Mouse (Mus musculus) cerebellum, postnatal 25 days (tissue): ENCODE results near the gene Jun.

Experiments used
- DNase-seq, 2 experiments: peaks; one replicate each; pipeline ENCODE4 v3.0.0; 2021; ENCODE audit warnings: mixed read lengths in 2 of 2

Jun gene

DNA sequence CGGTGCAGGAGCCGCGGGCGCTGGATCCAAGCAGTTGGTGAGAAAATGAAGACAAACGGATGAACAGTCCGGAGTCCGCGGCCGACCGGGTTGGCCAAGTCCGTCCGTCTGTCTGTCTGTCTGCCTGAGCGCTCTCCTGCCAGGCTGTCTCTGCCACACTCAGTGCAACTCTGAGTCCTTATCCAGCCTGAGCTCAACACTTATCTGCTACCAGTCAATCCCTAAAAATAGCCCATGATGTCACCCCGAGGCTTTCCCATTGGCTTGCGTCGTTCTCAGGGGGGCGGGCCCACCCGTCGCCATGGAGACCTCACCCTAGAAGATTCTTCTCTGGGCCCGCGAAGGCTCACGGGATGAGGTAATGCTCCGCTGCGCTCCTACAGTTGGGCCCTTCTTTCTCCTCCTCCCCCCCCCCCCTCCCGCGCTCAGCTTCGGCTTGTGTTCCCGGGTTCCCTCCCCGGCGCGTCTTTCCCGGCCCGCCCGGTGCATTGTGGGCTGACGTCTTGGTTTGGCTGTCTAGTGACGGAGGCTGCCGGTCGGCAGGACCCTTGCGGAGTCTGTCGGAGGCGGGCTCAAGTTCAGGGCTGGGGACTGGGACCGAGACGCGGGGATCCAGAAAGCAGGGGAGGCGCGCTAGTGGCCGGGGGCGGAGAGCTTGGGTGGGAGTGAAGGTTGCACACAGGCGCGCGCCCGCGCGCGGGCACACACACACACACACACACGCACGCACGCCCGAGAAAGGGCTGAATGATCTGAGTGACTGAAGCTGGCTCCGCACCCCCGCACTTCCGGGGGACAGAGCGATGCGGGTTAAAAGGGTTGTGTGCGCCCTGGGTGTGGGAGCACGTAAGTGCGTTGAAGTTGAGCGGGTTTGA lies at the start of gene Jun:
TSS of gene Jun (minus strand) at position 198 of the 875 bp plus-strand sequence.
- DNase-seq: peak; percentile 99

DNA sequence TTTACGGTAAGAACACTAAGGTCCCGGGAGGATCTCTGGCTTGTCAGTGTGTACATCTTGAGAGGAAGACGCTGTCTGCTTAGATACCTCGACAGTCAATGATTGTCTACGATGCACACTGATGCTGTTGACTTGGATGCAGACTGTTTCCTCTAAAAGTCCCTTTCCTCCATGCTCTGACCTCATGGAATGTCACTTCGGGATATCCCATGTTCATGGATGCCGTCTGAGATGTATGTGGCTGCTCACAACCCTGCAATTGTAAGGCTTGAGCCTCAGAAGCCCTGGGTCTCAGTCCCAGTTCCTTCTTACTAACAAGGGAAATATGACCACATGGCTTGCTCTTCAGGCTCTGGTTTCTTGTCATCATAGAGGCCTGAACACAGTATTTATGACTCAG lies 49.7 kb upstream of the Jun start:
- no peak for DNase-seq

DNA sequence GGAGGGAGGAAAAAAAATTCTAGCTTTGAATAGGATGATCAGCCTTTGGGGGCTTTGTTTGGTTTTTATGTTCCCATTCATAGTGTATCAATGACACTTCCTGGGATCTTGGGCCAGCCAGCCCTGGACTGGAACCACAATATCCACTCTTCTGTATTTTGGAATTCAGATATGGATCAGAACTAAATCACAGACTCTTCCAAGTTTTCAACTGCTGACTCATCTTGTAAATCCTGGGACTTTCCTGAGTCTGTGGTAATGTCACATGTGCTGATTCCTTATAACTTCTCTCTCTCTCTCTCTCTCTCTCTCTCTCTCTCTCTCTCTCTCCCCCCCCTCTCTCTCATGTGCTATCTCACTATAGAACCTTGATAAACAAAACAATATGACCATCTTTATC lies 48.7 kb upstream of the Jun start:
- no peak for DNase-seq

DNA sequence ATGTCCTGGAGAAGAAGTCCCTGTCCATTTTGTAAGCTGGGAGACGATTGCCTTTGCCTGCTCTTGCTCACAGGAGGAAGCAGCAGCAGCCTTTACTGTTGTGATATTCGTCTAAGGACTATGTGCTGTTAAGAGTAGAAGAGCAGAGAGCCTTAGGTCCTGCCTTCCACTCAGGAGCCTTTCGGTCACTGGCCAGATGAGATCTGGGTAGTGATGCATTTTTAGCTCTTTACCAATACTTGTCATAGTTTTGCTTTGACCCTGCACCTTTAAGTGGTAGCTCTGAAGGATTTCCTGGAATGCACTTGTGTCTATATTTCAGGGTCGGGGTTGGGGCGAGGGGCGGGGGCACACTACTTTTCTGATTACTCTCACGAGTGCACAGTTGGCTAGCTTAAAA lies 47.4 kb upstream of the Jun start:
- no peak for DNase-seq

DNA sequence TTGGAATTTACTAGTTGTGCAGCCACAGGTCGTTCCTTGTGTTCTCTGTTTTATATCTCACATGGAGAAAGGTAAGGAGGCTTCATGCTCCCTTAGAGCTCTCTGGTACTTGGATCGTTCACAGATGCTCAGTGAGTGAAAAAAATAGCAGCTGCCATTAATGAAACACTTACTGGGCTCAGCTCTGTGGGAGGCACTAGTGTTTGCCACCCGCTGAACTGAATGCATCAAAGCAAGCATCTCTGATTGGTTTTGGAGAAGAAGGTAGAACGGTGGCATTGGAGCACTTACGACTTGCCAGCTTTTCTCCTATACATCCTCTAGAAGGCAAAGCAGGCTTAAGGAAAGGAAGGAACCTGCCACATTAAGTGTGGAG lies 46.7 kb upstream of the Jun start:
- no peak for DNase-seq

DNA sequence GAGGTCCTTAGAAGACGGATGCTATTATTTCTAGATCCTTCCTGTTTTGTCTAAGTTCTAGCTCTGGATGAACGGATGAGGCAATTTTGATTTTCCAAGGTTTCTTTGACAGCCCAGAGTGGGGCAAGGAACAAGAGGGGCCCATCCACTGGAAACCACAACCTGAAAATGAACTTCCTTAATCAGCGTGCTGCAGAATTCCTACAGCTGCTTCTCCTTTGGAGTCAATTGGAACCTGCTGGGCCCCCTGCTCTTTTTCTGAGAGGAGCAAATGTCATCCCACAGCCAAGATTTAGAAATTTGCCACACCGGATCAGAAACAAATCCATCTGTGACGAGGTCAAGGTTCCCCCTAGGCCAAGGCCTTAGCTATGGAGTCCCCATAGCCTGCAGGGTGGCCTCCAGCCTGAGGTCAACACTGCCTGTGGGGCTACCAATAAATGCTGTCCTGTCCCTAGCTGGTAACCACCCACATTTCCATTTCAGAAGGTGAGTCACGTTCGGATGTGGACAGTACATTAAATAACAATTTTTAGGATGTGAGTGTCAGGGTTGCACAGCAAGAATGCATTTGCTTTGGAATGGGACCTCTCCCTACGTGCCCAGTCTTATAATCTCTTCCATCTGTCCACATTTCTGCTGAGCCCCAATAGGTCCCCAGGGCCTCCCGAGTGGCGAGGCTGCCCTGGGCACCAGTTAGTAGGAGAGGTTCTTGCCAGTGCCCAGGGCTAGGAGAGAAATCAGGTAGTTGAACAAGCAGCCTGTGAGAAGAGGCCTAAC lies 46.1 kb upstream of the Jun start:
- DNase-seq: no peak

DNA sequence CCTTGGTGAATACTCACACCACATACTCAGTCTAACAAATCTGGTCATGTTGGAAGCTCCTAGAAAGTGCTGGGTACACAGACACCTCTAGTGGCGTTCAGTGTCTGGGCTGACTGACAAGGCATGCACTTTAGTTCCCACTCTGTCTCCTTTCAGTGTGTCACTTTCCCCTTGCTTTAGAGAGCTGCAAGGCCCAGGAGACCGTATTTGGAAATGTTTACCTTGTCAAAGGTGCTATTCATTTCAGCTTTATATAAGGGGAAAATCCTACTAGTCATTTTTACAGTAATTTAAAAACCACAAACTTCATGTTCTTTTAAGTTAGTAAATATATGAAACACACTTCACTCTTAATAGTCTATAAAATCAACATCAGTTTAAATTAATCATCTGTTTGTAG lies 44.7 kb upstream of the Jun start:
- no peak for DNase-seq

DNA sequence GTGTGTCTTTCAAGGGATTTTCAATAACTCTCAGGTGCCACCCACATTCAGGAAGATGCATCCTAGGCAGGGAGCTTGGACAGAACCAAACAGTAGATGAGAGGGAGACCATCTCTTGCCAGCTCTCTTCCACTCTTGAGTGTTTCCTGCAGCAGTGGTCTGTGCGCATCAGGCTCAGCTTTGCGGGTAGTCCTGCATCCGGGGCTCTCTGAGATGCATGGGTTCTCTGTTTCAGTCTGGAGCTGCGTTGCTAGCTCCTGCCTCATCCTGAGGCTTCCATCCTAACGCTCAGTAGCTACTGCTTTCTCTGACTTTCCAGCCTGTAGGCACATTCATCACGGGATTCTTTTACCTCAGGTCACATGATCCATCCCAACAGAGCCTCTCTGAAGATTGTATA lies 43.9 kb upstream of the Jun start:
- DNase-seq: no peak

DNA sequence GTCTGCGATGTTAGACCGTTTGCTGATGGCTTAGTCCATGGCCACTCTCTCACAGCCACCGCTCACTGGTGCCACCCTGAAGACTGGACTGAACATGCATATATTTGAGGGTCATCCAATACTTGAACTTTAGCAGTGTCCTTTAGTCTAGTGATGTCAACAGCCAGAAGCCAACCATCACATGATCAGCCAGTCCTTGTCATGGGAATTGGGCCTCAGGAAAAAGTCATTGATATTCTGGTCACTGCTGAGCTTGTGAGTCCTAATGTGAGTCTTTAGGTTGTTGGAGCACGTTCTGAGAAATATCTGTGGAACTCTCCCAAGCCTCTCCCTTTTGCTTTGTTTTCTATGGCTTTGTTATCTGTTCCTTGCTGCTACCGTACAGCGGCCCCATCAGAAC lies 43.3 kb upstream of the Jun start:
- DNase-seq: no peak

DNA sequence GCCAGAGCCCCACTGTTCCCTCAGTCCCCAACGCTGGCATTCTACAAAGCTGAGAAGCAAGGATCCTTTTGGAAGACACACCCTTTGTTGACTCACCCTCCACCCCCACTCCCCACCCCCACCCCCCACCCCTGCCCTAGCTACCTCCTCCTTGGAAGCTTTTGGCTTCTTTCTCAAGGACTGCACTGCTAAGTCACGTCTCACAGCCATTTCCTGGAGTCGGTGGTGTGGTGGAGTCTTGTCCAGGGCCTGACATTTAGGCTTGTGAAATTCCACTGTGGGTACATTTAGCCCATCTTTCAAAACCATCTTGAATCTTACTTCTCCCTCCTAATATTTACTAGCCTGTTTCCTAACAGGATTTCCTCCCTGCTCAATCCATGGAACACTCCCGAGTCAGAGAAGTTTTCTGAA lies 42.7 kb upstream of the Jun start:
- DNase-seq: no peak

DNA sequence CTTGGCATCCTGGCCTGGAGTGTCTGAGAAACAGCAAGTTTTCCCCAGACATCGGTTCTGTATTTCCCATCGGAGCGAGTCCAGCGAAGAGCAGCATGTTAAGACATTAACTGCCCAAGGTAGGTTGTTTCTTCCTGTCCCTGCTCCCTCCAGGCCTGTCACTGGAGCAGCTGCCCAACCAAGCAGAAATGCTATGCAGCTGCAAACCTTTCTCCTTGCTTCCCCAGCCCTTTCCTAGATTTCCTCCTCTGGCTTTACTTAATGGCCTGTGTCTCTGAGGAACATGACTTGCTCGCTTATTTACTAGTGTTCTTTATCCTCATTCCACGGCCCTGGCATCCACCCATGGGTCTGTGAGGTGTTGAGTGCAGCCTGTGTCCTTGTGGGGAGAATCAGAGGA lies 41.6 kb upstream of the Jun start:
- no peak for DNase-seq

DNA sequence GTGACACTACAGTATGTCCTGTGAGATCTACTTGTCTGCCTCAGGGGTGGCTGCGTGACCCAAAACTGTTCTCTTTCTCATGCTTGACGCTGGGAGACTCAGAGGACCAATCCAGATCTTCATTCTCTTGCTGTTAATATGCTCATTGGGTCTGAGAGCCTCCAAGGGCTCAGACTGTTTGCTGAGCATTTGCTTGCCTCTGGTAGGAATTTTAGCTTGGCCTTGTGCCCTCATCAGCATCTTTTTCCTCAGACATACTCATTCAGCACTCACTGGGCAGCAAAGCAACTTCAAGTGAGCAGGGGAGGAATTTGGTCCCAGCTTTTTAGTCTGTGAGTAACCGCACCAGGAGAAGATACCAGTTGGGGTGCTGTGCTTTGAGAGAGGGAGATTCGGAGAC lies 40.5 kb upstream of the Jun start:
- DNase-seq: no peak

DNA sequence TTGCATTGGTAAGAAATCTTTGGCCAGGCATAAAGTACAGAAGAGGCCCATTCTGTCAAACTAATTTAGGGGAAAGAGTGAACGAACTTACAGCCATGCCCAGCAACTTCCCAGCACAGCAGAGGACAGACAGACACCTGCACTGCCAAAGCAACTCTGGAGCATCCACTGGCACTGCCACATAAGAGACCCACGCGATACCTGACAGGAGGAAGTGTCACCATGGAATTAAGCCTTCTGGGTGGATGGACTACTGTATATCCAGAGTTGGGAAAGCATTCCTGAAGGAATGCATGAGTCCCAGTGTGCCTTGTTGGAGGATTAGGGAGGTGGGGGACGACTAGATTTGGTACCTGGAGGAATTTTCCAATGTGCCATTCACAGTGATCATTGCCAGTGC lies 39.5 kb upstream of the Jun start:
- DNase-seq: no peak

DNA sequence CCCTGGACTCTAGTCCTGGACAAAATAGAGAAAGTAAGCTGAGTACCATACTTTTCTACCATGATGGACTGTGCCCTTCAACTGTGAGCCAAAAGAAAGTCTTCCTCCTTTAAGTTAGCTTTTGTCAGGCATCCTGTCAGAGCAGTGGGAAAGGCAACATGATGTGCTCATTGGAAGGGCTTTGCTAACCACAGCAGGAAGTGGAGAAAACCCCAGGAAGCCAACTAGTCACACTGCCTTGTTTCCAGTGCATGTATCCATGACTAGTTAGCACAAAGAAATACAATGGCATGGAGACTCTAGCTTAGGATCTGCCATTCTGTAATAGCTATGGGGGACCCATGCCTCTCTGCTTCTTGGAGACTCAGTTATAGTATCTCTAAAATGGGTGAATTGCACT lies 37.9 kb upstream of the Jun start:
- no peak for DNase-seq

DNA sequence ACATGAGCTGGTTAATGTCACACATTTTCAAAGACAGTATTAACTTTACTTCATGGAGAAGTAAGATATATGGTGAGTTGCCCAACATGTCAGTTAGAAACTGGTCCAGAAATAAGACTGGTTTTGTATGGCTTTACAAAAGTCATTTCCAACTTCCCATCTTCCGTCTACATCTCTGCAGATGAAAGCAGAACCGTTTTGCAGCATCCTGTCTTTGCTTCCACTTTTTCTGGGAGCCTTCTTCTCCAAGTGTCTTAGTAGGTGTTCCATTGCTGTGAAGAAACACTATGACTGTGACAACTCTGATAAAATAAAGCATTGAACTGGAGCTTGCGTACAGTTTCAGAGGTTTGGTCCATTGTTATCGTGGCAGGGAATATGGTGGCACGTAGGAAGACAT lies 37.0 kb upstream of the Jun start:
- no peak for DNase-seq

DNA sequence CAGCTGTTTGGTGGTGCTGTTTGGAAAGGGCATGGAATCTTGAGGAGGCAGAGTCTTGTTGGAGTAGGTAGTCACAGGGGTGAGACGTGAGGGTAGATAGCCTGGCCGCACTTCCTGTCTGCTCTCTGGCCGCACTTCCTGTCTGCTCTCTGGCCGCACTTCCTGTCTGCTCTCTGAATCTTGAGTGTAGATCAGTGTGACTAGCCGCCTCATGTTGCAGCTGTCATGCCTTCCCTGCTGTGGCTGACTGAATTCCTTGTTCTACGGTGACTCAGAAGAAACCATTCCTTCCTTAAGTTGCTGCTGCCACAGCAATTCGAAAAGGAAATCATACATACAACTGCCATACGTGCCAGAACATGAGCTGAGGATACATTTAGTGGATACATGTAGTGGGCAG lies 31.9 kb upstream of the Jun start:
- DNase-seq: no peak

DNA sequence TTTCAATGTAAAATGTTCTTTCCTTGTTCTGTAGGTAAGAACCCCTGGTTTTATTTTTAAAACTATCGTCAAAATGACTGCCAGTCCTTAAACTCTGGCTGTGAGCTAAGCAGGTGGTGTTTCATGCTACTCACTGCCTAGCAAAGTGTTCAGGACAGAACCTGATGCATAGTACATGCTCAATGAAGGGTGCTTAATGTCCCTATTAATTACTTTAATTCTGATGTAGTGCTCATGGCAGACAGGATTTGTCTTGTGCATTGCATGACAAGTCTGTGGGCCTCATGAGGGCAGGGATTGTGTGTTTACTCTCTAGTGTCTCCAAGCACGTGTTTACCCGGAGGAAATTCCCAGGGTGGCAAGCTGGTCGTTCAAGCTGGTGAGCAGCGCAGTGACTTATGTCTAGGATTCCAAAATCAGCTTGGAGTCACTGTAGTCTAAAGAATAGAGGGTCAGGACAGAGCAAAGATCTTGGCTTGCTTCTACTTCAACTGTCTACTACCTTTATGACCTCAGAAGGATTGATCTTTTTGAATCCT lies 31.2 kb upstream of the Jun start:
- DNase-seq: no peak

DNA sequence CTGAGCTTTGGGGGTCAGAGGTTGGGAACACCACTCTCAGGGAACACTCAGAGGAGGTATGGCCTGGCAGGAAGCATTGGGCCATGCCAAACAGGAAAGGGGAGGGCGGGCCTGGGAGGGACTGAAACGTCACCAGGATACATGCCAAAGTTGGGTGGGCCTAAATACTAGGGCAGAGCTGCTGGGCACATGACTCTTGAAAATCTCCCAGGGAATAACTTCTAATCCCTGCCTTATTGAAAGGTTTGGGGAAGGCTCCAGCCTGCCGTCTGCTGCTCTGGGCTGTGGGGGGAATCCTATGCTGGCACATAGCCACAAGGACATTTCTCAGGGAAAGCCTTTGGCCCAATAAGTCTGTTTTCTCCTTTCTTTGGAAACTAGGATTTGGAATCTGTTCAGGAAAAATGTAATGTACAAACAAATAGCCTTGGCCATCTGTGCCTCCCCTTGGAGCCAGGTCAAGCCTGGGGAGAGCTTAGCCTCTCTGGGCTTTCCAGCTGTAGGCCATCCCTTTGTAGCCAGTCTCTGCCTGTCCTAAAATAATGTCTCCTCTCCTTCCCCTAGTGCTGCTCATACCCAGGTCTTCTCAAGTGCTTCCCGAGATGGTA lies 30.6 kb upstream of the Jun start:
- peak; percentile 46 to 58 for DNase-seq

DNA sequence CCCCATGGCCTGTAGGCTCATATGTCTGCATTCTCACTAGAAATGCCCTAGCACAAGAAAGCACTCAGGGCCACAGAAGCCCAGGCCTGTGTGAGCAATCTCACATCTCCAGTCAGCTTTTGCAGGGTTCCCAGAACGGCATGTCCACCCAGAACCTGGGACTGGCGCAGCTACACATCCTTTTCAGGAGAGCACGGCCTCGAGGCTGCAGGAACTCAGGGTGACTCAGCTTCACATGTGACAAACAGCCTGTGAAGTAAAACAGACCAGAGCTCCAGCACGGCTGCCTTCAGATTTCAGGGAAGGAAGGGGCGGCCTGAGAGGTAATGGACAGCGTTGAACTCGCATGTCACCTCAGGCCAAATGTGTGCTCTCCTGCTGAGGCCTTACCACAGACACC lies 29.6 kb upstream of the Jun start:
- no peak for DNase-seq

DNA sequence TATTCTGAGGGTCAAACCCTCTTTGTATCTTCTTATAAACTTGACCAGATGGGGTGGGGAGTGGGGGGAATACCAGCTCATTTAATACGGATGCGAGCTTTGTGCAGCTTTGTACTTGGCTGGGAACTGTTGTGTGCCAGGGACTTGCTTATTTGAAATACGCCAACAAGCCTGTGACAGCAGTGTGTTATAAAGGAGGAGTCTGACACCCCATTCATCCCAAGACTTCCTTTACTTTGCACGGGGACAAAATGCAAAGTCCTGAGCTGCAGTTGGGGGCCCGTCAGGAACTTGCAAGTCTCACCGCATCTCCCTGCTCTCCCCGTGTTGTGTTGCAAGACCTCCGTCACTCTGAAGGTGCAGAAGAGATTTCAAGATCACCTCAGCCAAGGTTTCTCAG lies 26.6 kb upstream of the Jun start:
- no peak for DNase-seq

DNA sequence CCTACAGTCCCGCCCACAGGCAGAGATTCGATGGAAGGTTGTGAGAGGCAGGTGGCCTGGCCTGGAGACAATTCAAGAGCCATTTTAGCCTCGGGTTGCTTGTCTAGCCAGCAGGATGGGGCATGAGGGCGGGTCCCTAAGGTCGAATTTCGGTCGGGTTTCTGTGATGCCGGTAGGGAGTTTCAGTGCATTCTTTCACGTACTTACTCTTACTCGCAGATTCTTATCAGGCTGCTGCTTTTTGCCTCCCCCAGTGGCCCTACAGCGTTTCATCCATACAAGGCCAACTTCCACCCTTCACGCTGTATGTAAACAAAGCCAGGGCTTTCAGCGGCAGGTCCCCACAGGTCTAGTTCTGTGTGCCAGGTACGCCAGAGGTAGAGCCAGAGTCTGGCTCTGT lies 24.3 kb upstream of the Jun start:
- no peak for DNase-seq

DNA sequence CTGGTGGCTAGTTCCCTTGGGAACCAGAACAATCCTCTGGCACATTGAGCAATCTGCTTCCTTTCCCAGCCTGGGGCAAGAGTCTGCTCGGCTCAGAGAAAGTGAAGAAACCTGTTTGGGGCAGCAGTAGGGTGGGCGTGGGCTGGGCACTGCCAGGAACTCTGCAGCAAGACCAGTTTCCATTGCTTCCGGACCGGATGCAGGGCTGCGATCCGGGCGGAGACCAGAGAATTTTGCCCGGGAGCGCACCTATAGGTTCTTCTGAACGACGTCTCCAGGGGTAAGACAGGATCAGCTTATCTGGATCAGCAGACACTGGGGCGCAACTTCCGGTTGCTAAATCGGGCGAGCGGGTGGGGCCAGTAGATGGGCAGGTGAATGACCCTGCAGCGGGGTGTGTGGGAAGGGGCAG lies 23.6 kb upstream of the Jun start:
- DNase-seq: no peak

DNA sequence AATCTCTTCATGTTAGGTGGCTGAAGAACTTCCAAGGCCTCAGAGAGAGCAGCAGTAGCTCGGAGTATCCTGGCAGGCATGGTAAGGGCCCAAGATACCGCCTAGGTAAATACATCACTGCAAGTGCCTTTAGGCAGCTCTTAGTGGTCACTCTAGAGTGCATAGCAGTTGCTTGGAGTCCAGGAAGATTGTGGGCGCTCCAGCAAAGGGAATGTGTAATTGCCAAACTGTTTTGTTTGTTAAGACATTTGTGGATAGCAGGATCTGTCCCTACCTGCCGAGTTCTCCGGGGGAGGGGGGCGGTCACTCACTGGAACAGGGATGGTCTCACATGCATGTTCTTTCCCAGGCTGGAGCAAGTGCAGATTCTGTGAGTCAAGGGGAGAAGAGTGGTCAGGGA lies 22.3 kb upstream of the Jun start:
- no peak for DNase-seq
